Mouse (Mus musculus): ENCODE data around the gene Reln. TPM values are rescaled to one million over a fixed set of nuclear protein-coding genes. Genes with fewer than 3 reads are reported as not detected.

Reln gene
- polyA plus RNA-seq, 1 experiment: 6.4 TPM

- TF ChIP-seq CTCF (IDR thresholded peaks at IDR 0.05; ENCODE audit: insufficient read depth, low read length): no peak
- TF ChIP-seq POLR2A (IDR thresholded peaks at IDR 0.05; ENCODE audit: borderline replicate concordance, extremely low read depth, low read depth, low read length): no peak
- DNase-seq: no peak
- Histone ChIP-seq H3K4me1 (ENCODE audit: control insufficient read depth, insufficient read depth, low read length) (no peaks in the 10 kb centered on the region), H3K4me3 (replicated peaks; ENCODE audit: extremely low read depth, low read depth, low read length) (no peak overlapping the region)
- 69% methylated on average over 10 of the region's 10 CpGs for whole genome bisulfite sequencing
These were observed 31.5 kb downstream of the Reln start for GRCm38 (mm10) chr5:22312995-22313394.

DNA sequence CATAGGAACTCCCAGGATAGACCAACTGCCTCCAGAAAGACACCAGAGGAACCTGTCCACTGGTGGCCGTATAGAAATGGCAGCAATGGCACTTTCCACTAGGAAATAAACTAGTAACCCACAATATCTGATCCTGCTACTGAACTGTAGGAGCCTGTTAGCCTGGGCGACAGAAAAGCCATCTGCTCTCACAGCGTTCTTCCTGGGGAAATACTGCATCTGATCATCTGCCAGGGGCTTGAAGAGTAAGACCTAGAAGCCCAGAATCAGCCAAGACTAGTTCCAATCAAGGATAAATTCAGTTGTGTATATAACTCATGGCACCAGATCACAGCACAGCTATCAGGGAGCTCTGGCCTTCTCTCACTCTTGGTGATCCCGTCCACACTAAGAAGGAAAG is 33.5 kb downstream of the Reln start:
- DNase-seq: no peak
- WGBS: 80% methylated on average over 4 of the region's 4 CpGs
- Histone ChIP-seq H3K4me1 (ENCODE audit: control insufficient read depth, insufficient read depth, low read length) (no peaks in the 10 kb centered on the region), H3K4me3 (replicated peaks; ENCODE audit: extremely low read depth, low read depth, low read length) (no peak overlapping the region)
- TF ChIP-seq POLR2A (IDR thresholded peaks at IDR 0.05; ENCODE audit: borderline replicate concordance, extremely low read depth, low read depth, low read length) (no peak), CTCF (IDR thresholded peaks at IDR 0.05; ENCODE audit: insufficient read depth, low read length) (no peak)

DNA sequence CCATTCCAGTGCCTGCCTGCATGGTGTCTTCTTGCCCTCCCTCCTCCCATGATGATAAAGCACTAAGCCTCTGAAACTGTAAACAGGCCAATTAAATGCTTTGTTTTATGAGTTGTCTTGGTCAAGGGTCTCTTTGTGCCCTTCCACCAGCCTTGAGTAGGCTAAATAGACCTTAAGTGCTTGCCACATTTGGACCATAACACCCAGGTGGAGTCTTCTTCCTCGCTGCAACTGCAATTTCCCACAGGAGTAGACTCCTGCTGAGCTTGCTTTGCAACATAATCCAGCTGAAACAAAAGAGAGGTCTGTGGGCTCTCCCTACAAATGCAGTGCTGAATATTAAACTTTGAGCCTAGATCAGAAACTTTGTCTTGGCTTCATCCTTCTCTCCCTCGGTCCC is 35.5 kb downstream of the Reln start:
- TF ChIP-seq CTCF (IDR thresholded peaks at IDR 0.05; ENCODE audit: insufficient read depth, low read length) (no peak), POLR2A (IDR thresholded peaks at IDR 0.05; ENCODE audit: borderline replicate concordance, extremely low read depth, low read depth, low read length) (no peak)
- no peaks in the 10 kb centered on the region for H3K4me1 ChIP-seq (ENCODE audit: control insufficient read depth, insufficient read depth, low read length)
- WGBS: 36% methylated on average over 2 of the region's 2 CpGs
- H3K4me3 ChIP-seq (replicated peaks; ENCODE audit: extremely low read depth, low read depth, low read length): no peak overlapping the region
- no peak for DNase-seq

GRCm38 (mm10) chr5:22307853-22308252 is 36.6 kb downstream of the Reln start:
- H3K4me1 ChIP-seq (ENCODE audit: control insufficient read depth, insufficient read depth, low read length): no peaks in the 10 kb centered on the region
- no peak overlapping the region for H3K4me3 ChIP-seq (replicated peaks; ENCODE audit: extremely low read depth, low read depth, low read length)
- TF ChIP-seq CTCF (IDR thresholded peaks at IDR 0.05; ENCODE audit: insufficient read depth, low read length) (no peak), POLR2A (IDR thresholded peaks at IDR 0.05; ENCODE audit: borderline replicate concordance, extremely low read depth, low read depth, low read length) (no peak)
- no peak for DNase-seq
- WGBS: 60% methylated on average over 4 of the region's 4 CpGs

- TF ChIP-seq CTCF (IDR thresholded peaks at IDR 0.05; ENCODE audit: insufficient read depth, low read length): no peak
- TF ChIP-seq POLR2A (IDR thresholded peaks at IDR 0.05; ENCODE audit: borderline replicate concordance, extremely low read depth, low read depth, low read length): no peak
- Histone ChIP-seq H3K4me1 (ENCODE audit: control insufficient read depth, insufficient read depth, low read length) (no peaks in the 10 kb centered on the region), H3K4me3 (replicated peaks; ENCODE audit: extremely low read depth, low read depth, low read length) (no peak overlapping the region)
- no peak for DNase-seq
- WGBS: 70% methylated on average over 3 of the region's 3 CpGs
These were observed 37.4 kb downstream of the Reln start for GRCm38 (mm10) chr5:22307072-22307471.

DNA sequence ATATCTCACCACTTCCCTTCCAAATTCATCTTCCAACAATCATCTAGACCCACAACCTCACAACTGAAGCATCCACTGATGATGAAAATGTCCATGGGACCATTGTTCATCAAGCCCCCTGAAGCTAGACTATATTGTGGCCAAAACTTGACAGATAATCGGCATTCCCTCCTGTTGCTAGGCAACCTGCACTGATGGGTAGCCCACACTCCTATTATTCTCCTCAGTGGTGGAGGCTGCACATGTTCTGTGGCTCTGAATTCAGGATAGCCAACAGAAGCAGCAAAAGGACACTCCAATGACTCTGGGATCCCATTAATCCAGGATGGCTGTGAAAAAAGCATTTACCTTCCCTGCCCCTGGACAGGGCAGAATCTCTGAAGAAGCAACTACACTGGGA is 40.8 kb downstream of the Reln start:
- TF ChIP-seq POLR2A (IDR thresholded peaks at IDR 0.05; ENCODE audit: borderline replicate concordance, extremely low read depth, low read depth, low read length) (no peak), CTCF (IDR thresholded peaks at IDR 0.05; ENCODE audit: insufficient read depth, low read length) (no peak)
- 40% methylated on average over 1 of the region's 1 CpGs for WGBS
- H3K4me3 ChIP-seq (replicated peaks; ENCODE audit: extremely low read depth, low read depth, low read length): no peak overlapping the region
- DNase-seq: no peak
- no peaks in the 10 kb centered on the region for H3K4me1 ChIP-seq (ENCODE audit: control insufficient read depth, insufficient read depth, low read length)

GRCm38 (mm10) chr5:22302309-22302708 is 42.2 kb downstream of the Reln start:
- WGBS: 73% methylated on average over 5 of the region's 5 CpGs
- TF ChIP-seq CTCF (IDR thresholded peaks at IDR 0.05; ENCODE audit: insufficient read depth, low read length) (no peak), POLR2A (IDR thresholded peaks at IDR 0.05; ENCODE audit: borderline replicate concordance, extremely low read depth, low read depth, low read length) (no peak)
- DNase-seq: no peak
- Histone ChIP-seq H3K4me1 (ENCODE audit: control insufficient read depth, insufficient read depth, low read length) (no peaks in the 10 kb centered on the region), H3K4me3 (replicated peaks; ENCODE audit: extremely low read depth, low read depth, low read length) (no peak overlapping the region)

GRCm38 (mm10) chr5:22300788-22301187 is 43.7 kb downstream of the Reln start:
- H3K4me3 ChIP-seq (replicated peaks; ENCODE audit: extremely low read depth, low read depth, low read length): no peak overlapping the region
- 58% methylated on average over 5 of the region's 5 CpGs for WGBS
- no peak for TF ChIP-seq POLR2A (IDR thresholded peaks at IDR 0.05; ENCODE audit: borderline replicate concordance, extremely low read depth, low read depth, low read length)
- no peak for TF ChIP-seq CTCF (IDR thresholded peaks at IDR 0.05; ENCODE audit: insufficient read depth, low read length)
- H3K4me1 ChIP-seq (ENCODE audit: control insufficient read depth, insufficient read depth, low read length): no peaks in the 10 kb centered on the region
- DNase-seq: no peak

DNA sequence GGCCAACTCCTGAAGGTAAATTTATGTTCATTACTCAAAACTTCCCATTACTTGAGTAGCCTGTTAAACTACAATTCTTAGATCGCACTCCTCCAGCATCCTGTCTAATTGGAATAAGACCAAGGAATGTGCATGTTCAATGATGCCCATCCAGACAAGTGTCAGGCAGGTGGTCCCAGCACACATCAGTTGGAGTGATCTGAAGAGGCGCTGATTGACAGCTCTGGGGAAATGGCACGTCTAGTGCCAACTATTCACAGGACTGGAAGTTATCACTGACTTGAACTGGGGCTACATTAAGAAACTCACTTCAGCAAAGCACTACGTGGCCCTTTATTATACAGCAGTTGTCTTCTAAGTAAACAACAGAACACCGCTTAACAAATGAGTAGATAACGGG is 44.5 kb downstream of the Reln start:
- no peak for DNase-seq
- no peaks in the 10 kb centered on the region for H3K4me1 ChIP-seq (ENCODE audit: control insufficient read depth, insufficient read depth, low read length)
- no peak overlapping the region for H3K4me3 ChIP-seq (replicated peaks; ENCODE audit: extremely low read depth, low read depth, low read length)
- TF ChIP-seq POLR2A (IDR thresholded peaks at IDR 0.05; ENCODE audit: borderline replicate concordance, extremely low read depth, low read depth, low read length) (no peak), CTCF (IDR thresholded peaks at IDR 0.05; ENCODE audit: insufficient read depth, low read length) (no peak)
- 74% methylated on average over 6 of the region's 6 CpGs for WGBS

DNA sequence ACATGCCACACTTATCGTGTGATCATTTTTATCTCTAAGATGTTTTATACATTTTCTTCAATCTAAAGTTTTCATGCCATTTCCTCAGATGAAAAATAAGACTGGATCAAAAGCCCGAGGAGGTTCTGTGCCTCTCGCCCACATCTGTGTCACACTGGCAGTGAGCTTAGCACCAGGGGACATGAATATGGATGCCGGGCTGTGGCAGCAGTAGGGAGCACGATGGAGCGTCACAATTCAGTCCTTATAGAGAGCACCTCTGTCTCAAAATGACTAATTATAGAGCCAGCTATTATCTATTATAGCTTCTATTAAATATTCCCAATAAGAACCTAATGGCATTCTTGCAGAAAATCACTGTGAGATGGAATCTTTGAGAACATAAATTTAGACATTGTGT is 49.3 kb downstream of the Reln start:
- no peak for DNase-seq
- WGBS: 82% methylated on average over 6 of the region's 6 CpGs
- TF ChIP-seq CTCF (IDR thresholded peaks at IDR 0.05; ENCODE audit: insufficient read depth, low read length): no peak
- no peak for TF ChIP-seq POLR2A (IDR thresholded peaks at IDR 0.05; ENCODE audit: borderline replicate concordance, extremely low read depth, low read depth, low read length)

More for the DNA sequence above, 49.3 kb downstream of the Reln start:
- H3K4me3 ChIP-seq (replicated peaks; ENCODE audit: extremely low read depth, low read depth, low read length): no peak overlapping the region
- H3K4me1 ChIP-seq (ENCODE audit: control insufficient read depth, insufficient read depth, low read length): no peaks in the 10 kb centered on the region
